In the genomic region with DNA sequence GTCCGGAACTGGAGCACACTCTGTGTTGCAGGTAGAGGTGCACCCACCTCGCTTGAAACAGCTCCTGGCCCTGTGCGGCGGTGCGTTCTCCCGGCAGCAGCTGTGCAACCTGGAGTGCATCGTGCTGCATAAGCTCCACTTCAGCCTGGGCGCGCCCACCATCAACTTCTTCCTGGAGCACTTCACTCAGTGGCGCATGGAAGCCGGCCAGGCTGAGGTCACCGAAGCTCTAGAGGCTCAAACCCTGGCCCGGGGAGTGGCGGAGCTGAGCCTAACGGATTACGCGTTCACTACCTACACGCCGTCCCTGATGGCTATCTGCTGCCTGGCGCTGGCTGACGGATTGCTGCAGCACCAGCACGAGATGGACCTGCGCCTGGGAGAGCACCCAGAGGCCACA, we compare ENCODE assay signal across 9 mouse cellular contexts. TPM values are rescaled to one million over a fixed set of nuclear protein-coding genes. Genes with fewer than 3 reads are reported as not detected.
DNase-seq lines count a peak whose midpoint lies in the region; ATAC-seq and TF ChIP-seq lines count a peak whose summit lies in the region.
"Had no signal": no experiment of that assay in that cellular context is flagged by ENCODE, and none has a peak within 500 bp of the region (broad histone marks: within the 10 kb centered on the region; RNA-seq: fewer than 3 reads in every experiment).

No protein-coding gene starts in this region.

- peaks cover 82% of the 10 kb centered on the region for H3K27me3 ChIP-seq in kidney, embryonic 16.5 days (ENCODE audit: insufficient read depth, low read length)
- peaks cover 81% of the 10 kb centered on the region for H3K27me3 ChIP-seq in intestine, embryonic 15.5 days (replicated peaks)
- peaks cover 61% of the 10 kb centered on the region for H3K27me3 ChIP-seq in midbrain, postnatal 0 days (ENCODE audit: insufficient read depth, low read length)

- peaks cover 49% of the 10 kb centered on the region for H3K4me1 ChIP-seq in kidney, embryonic 16.5 days (ENCODE audit: insufficient read depth, low read length)
- peaks cover 37% of the 10 kb centered on the region for H3K4me1 ChIP-seq in intestine, embryonic 15.5 days (replicated peaks)
- H3K4me1 ChIP-seq in midbrain, postnatal 0 days (ENCODE audit: insufficient read depth, low read length) = peaks cover 5% of the 10 kb centered on the region; the same call in 1 of the 2 replicates

- no peaks in the 10 kb centered on the region for H3K9me3 ChIP-seq in kidney, embryonic 16.5 days (ENCODE audit: low read length)
- H3K9me3 ChIP-seq in intestine, embryonic 15.5 days = no peaks in the 10 kb centered on the region
- no peaks in the 10 kb centered on the region for H3K9me3 ChIP-seq in midbrain, postnatal 0 days (ENCODE audit: low read length)

- H3K36me3 ChIP-seq in kidney, embryonic 16.5 days (ENCODE audit: insufficient read depth, low read length) = no peaks in the 10 kb centered on the region
- H3K36me3 ChIP-seq in intestine, embryonic 15.5 days = no peaks in the 10 kb centered on the region
- H3K36me3 ChIP-seq in midbrain, postnatal 0 days (ENCODE audit: insufficient read depth, low read length) = no peaks in the 10 kb centered on the region

- peak overlapping the region; percentile 33 for H3K4me2 ChIP-seq in kidney, embryonic 16.5 days (replicated peaks; ENCODE audit: low read depth, low read length)
- peak overlapping the region; percentile 93 for H3K4me2 ChIP-seq in intestine, embryonic 15.5 days (replicated peaks)
- H3K4me2 ChIP-seq in midbrain, postnatal 0 days (ENCODE audit: low read depth, low read length, poor library complexity, severe bottlenecking) = 0 out of 2 replicates have a peak overlapping the region, but pooled peaks have one; percentile 15

- H3K9ac ChIP-seq in kidney, embryonic 16.5 days (replicated peaks; ENCODE audit: low read length) = no peak overlapping the region
- H3K9ac ChIP-seq in intestine, embryonic 15.5 days = no peak overlapping the region
- no peak overlapping the region for H3K9ac ChIP-seq in midbrain, postnatal 0 days (replicated peaks; ENCODE audit: low read length, poor library complexity, severe bottlenecking)

- no peak for ATAC-seq in kidney, embryonic 16.5 days (ENCODE audit: low FRiP score, low TSS enrichment)
- ATAC-seq in intestine, embryonic 15.5 days = no peak
- ATAC-seq in midbrain, postnatal 0 days (ENCODE audit: low FRiP score) = no peak

- WGBS in kidney, embryonic 16.5 days = 2% methylated on average over 23 of the region's 23 CpGs
- under 1% methylated on average over 23 of the region's 23 CpGs for WGBS in intestine, embryonic 15.5 days
- under 1% methylated on average over 23 of the region's 23 CpGs for WGBS in midbrain, postnatal 0 days

- no peak for TF ChIP-seq CTCF in midbrain, postnatal 0 days (IDR thresholded peaks at IDR 0.05)

- DNase-seq in kidney, adult 18-20 months = no peak
- DNase-seq in embryo, embryonic 9.5 days (ENCODE audit: extremely low spot score) = peak; percentile 23
- no peak for DNase-seq in midbrain, postnatal 0 days (ENCODE audit: low spot score)
- DNase-seq in urinary bladder, adult 18-20 months (ENCODE audit: low spot score in 2 of 2) = no peak
- DNase-seq in frontal cortex, postnatal 25 days (ENCODE audit: low spot score in 2 of 2) = no peak
- DNase-seq in adrenal gland, adult 2 months = no peak

- no peak overlapping the region for H3K27ac ChIP-seq in kidney, embryonic 16.5 days (ENCODE audit: low read length)
- no peak overlapping the region for H3K27ac ChIP-seq in intestine, embryonic 15.5 days
- H3K27ac ChIP-seq in midbrain, postnatal 0 days (ENCODE audit: low read depth, low read length) = no peak overlapping the region

- peak overlapping the region; percentile 8; the same call in 1 of the 2 replicates for H3K4me3 ChIP-seq in kidney, embryonic 16.5 days (ENCODE audit: low read length)
- peak overlapping the region; percentile 10 for H3K4me3 ChIP-seq in intestine, embryonic 15.5 days (replicated peaks)
- peak overlapping the region; percentile 6; the same call in 1 of the 2 replicates for H3K4me3 ChIP-seq in midbrain, postnatal 0 days (ENCODE audit: low read depth, low read length)

RNA-seq across cellular contexts. Expression of a gene that starts 1.9 kb away (rescaled TPM):
- polyA plus RNA-seq in kidney, embryonic 16.5 days (2015; fragmentation: Nextera tagmentation; extraction: Ambion mirVana) = 0.51 and 0.57 TPM in 2 replicates
- polyA plus RNA-seq in intestine, embryonic 15.5 days (2015; fragmentation: Nextera tagmentation; extraction: Ambion mirVana) = 0.27 and 0.34 TPM in 2 replicates
- 1.6 and 7.9 TPM in 2 replicates for total RNA-seq in midbrain, postnatal 0 days (2014; rRNA removed)
- 1.0 and 1.1 TPM in 2 replicates for polyA plus RNA-seq in midbrain, postnatal 0 days (2015; fragmentation: Nextera tagmentation; extraction: Ambion mirVana)
- under 1 TPM; 0.55 TPM for total RNA-seq in adrenal gland, adult 2 months (2021)
- polyA plus RNA-seq in adrenal gland, adult 2 months (2012; rRNA removed) = 1.7 and 2.5 TPM in 2 replicates

RNA-seq across cellular contexts. Expression of a gene that starts 4.1 kb away (rescaled TPM):
- 0.34 TPM in 1 of 2 replicates, not detected in the other for polyA plus RNA-seq in kidney, embryonic 16.5 days (2015; fragmentation: Nextera tagmentation; extraction: Ambion mirVana)
- 0.09 TPM in 1 of 2 replicates, not detected in the other for polyA plus RNA-seq in intestine, embryonic 15.5 days (2015; fragmentation: Nextera tagmentation; extraction: Ambion mirVana)
- total RNA-seq in midbrain, postnatal 0 days (2014; rRNA removed) = 0.77 and 1.4 TPM in 2 replicates
- 0.38 and 0.81 TPM in 2 replicates for polyA plus RNA-seq in midbrain, postnatal 0 days (2015; fragmentation: Nextera tagmentation; extraction: Ambion mirVana)
- not detected for total RNA-seq in adrenal gland, adult 2 months (2021)
- not detected in 2 replicates for polyA plus RNA-seq in adrenal gland, adult 2 months (2012; rRNA removed)
- total RNA-seq: heart, adult 18-20 months had no signal

RNA-seq across cellular contexts. Expression of a gene that starts 45.4 kb away (rescaled TPM):
- polyA plus RNA-seq in kidney, embryonic 16.5 days (2015; fragmentation: Nextera tagmentation; extraction: Ambion mirVana) = not detected in 2 replicates
- not detected in 2 replicates for polyA plus RNA-seq in intestine, embryonic 15.5 days (2015; fragmentation: Nextera tagmentation; extraction: Ambion mirVana)
- total RNA-seq in midbrain, postnatal 0 days (2014; rRNA removed) = 1.7 and 2.0 TPM in 2 replicates
- polyA plus RNA-seq in midbrain, postnatal 0 days (2015; fragmentation: Nextera tagmentation; extraction: Ambion mirVana) = 0.15 and 0.18 TPM in 2 replicates
- total RNA-seq in adrenal gland, adult 2 months (2021) = not detected
- not detected in 2 replicates for polyA plus RNA-seq in adrenal gland, adult 2 months (2012; rRNA removed)
- total RNA-seq: heart, adult 18-20 months had no signal

RNA-seq across cellular contexts. Expression of a gene that starts 56.7 kb away (rescaled TPM):
- 146 and 150 TPM in 2 replicates for polyA plus RNA-seq in kidney, embryonic 16.5 days (2015; fragmentation: Nextera tagmentation; extraction: Ambion mirVana)
- polyA plus RNA-seq in intestine, embryonic 15.5 days (2015; fragmentation: Nextera tagmentation; extraction: Ambion mirVana) = 106 and 119 TPM in 2 replicates
- total RNA-seq in midbrain, postnatal 0 days (2014; rRNA removed) = 16.2 and 27.1 TPM in 2 replicates
- polyA plus RNA-seq in midbrain, postnatal 0 days (2015; fragmentation: Nextera tagmentation; extraction: Ambion mirVana) = 37.5 and 41.7 TPM in 2 replicates
- total RNA-seq in adrenal gland, adult 2 months (2021) = 100 to 1,000 TPM in 1 of 2 experiments, 10 to 100 TPM in 1; 89.7 to 157 TPM
- 2.0 and 2.2 TPM in 2 replicates for polyA plus RNA-seq in adrenal gland, adult 2 months (2012; rRNA removed)

Comparison
In these comparisons a context has a peak if more than half of its experiments do, and no peak if none do; other contexts are left out.
1. H3K4me2 ChIP-seq: peak in every context shown above with its lines; median percentile 93 in intestine, embryonic 15.5 days; 33 in kidney, embryonic 16.5 days; 15 in midbrain, postnatal 0 days.